Mouse (Mus musculus) cerebellum, adult 9-11 months (tissue): ENCODE measurements at regions not wholly inside any gene's neighbourhood (a gene's known extent, or its start where the extent isn't known, plus 50 kb on each side); places are given as distances from the start of the nearest gene placed in this dataset.

Source experiments
- DNase-seq: peaks from one replicate; pipeline ENCODE4 v3.0.0; 2022

- no peak for DNase-seq
Measured at GRCm38 (mm10) chr6:140167182-140167581, 125.9 kb upstream of the Plcz1 start.

- no peak for DNase-seq
Measured at GRCm38 (mm10) chr6:140162729-140163128, 121.5 kb upstream of the Plcz1 start.

GRCm38 (mm10) chr6:140161482-140161881 lies 120.2 kb upstream of the Plcz1 start:
- no peak for DNase-seq

GRCm38 (mm10) chr6:140160946-140161345 lies 119.7 kb upstream of the Plcz1 start:
- DNase-seq, result no peak

GRCm38 (mm10) chr6:140158986-140159385 lies 117.7 kb upstream of the Plcz1 start:
- DNase-seq, result no peak

- DNase-seq, result no peak
Measured at GRCm38 (mm10) chr6:140157375-140157774, 116.1 kb upstream of the Plcz1 start.

GRCm38 (mm10) chr6:140152418-140153176 lies 111.3 kb upstream of the Plcz1 start:
- no peak for DNase-seq

- no peak for DNase-seq
Measured at GRCm38 (mm10) chr6:140148628-140149245, 107.5 kb upstream of the Plcz1 start.

- no peak for DNase-seq
Measured at GRCm38 (mm10) chr6:140148138-140148537, 106.9 kb upstream of the Plcz1 start.

- peak; percentile 17 for DNase-seq
Measured at GRCm38 (mm10) chr6:140147711-140148110, 106.5 kb upstream of the Plcz1 start.

- DNase-seq, result no peak
Measured at GRCm38 (mm10) chr6:140133734-140134133, 92.5 kb upstream of the Plcz1 start.

- no peak for DNase-seq
Measured at GRCm38 (mm10) chr6:140126645-140127044, 85.4 kb upstream of the Plcz1 start.

GRCm38 (mm10) chr6:140114024-140114423 lies 72.8 kb upstream of the Plcz1 start:
- DNase-seq, result no peak

- DNase-seq, result no peak
Measured at GRCm38 (mm10) chr6:140112054-140112453, 70.8 kb upstream of the Plcz1 start.

- no peak for DNase-seq
Measured at GRCm38 (mm10) chr6:140108083-140108482, 66.8 kb upstream of the Plcz1 start.

- DNase-seq, result no peak
Measured at GRCm38 (mm10) chr6:140107628-140108027, 66.4 kb upstream of the Plcz1 start.

GRCm38 (mm10) chr6:140106141-140106540 lies 64.9 kb upstream of the Plcz1 start:
- DNase-seq, result no peak

- no peak for DNase-seq
Measured at GRCm38 (mm10) chr6:140102043-140102442, 60.8 kb upstream of the Plcz1 start.

- no peak for DNase-seq
Measured at GRCm38 (mm10) chr6:140095416-140095815, 54.2 kb upstream of the Plcz1 start.
